Comparison of ENCODE assay signal across 10 mouse cellular contexts in genomic region chr4:57954580-57954979, GRCm38 (mm10). TPM values are rescaled to one million over a fixed set of nuclear protein-coding genes. Genes with fewer than 3 reads are reported as not detected.
DNase-seq lines count a peak whose midpoint lies in the region; ATAC-seq lines count a peak whose summit lies in the region.
"Had no signal": no experiment of that assay in that cellular context is flagged by ENCODE, and none has a peak within 500 bp of the region (broad histone marks: within the 10 kb centered on the region; RNA-seq: fewer than 3 reads in every experiment).

No protein-coding gene starts in this region.

- 0 out of 2 replicates have a peak, but pooled peaks cover 4% of the 10 kb centered on the region for H3K9me3 ChIP-seq in neural tube, embryonic 11.5 days (ENCODE audit: control insufficient read depth, low read length)
- no peaks in the 10 kb centered on the region for H3K9me3 ChIP-seq in liver, embryonic 15.5 days (replicated peaks)

- H3K4me2 ChIP-seq in neural tube, embryonic 11.5 days (ENCODE audit: low read depth) = peak overlapping the region; percentile 46
- peak overlapping the region; percentile 93 for H3K4me2 ChIP-seq in liver, embryonic 15.5 days

- intact Hi-C loops in left cerebral cortex, postnatal 36 days (cut with DNase I) = loop anchor here (10.0 kb wide), 1 partner anchor 120 kb away; no protein-coding TSS in a partner anchor

- ATAC-seq in neural tube, embryonic 11.5 days (ENCODE audit: insufficient read depth, low FRiP score, low TSS enrichment) = no peak
- ATAC-seq in liver, embryonic 15.5 days (ENCODE audit: insufficient read depth) = no peak

- no peak overlapping the region for H3K27ac ChIP-seq in neural tube, embryonic 11.5 days (ENCODE audit: low read depth, low read length)
- peak overlapping the region; percentile 98; the same call in 1 of the 2 replicates for H3K27ac ChIP-seq in liver, embryonic 15.5 days (replicated peaks)

- H3K36me3 ChIP-seq in neural tube, embryonic 11.5 days (ENCODE audit: control insufficient read depth, insufficient read depth, low read length) = peaks cover 17% of the 10 kb centered on the region
- peaks cover 37% of the 10 kb centered on the region for H3K36me3 ChIP-seq in liver, embryonic 15.5 days (replicated peaks)

- H3K4me3 ChIP-seq in neural tube, embryonic 11.5 days (ENCODE audit: low read depth, low read length) = peak overlapping the region; percentile 81; the same call in 1 of the 2 replicates
- H3K4me3 ChIP-seq in liver, embryonic 15.5 days (replicated peaks) = peak overlapping the region; percentile 88

- peak; percentile 21 for DNase-seq in cerebellum, adult 9-10 months
- DNase-seq in cerebellum, postnatal 4 days (ENCODE audit: low spot score in 2 of 2) = no peak
- no peak for DNase-seq in neural tube, embryonic 11.5 days (ENCODE audit: low spot score)
- no peak for DNase-seq in neural tube, embryonic 10.5 days (ENCODE audit: extremely low spot score, low spot score)
- no peak for DNase-seq in B cell, adult 2 months
- DNase-seq in left cerebral cortex, postnatal 36 days (ENCODE audit: low spot score in 2 of 2) = no peak
- DNase-seq in frontal cortex, adult 2 months (ENCODE audit: extremely low spot score in 1 of 2, low spot score in 1 of 2) = no peak
- DNase-seq: lung, postnatal 10 days; thymus, postnatal 14 days had no signal

- 86% methylated on average over 6 of the region's 6 CpGs for WGBS in neural tube, embryonic 11.5 days
- 71% methylated on average over 6 of the region's 6 CpGs for WGBS in liver, embryonic 15.5 days (ENCODE audit: insufficient replicate concordance)

- H3K27me3 ChIP-seq in neural tube, embryonic 11.5 days (ENCODE audit: control insufficient read depth, insufficient read depth, low read length) = no peaks in the 10 kb centered on the region
- peaks cover 11% of the 10 kb centered on the region; the same call in 1 of the 2 replicates for H3K27me3 ChIP-seq in liver, embryonic 15.5 days

- H3K9ac ChIP-seq in neural tube, embryonic 11.5 days (ENCODE audit: low read length) = no peak overlapping the region
- peak overlapping the region; percentile 74; the same call in 1 of the 2 replicates for H3K9ac ChIP-seq in liver, embryonic 15.5 days

- peaks cover 7% of the 10 kb centered on the region; the same call in 1 of the 2 replicates for H3K4me1 ChIP-seq in neural tube, embryonic 11.5 days (ENCODE audit: control insufficient read depth, insufficient read depth, low read length)
- H3K4me1 ChIP-seq in liver, embryonic 15.5 days (replicated peaks) = peaks cover 52% of the 10 kb centered on the region

RNA-seq across cellular contexts. Expression of gene Txn1, which starts 1.6 kb away (rescaled TPM):
- 358 and 384 TPM in 2 replicates for polyA plus RNA-seq in neural tube, embryonic 11.5 days (2014; fragmentation: Nextera tagmentation; extraction: Ambion mirVana)
- 183 and 207 TPM in 2 replicates for polyA plus RNA-seq in liver, embryonic 15.5 days (2015; fragmentation: Nextera tagmentation; extraction: Ambion mirVana)
- total RNA-seq in left cerebral cortex, postnatal 36 days (2021) = 100 to 1,000 TPM in 1 of 2 experiments, 10 to 100 TPM in 1; 97.6 to 113 TPM
- polyA plus RNA-seq in frontal cortex, adult 2 months (2012; rRNA removed) = 108 and 118 TPM in 2 replicates

RNA-seq across cellular contexts. Expression of gene D630039A03Rik, which starts 38.5 kb away (rescaled TPM):
- 0.43 and 0.65 TPM in 2 replicates for polyA plus RNA-seq in neural tube, embryonic 11.5 days (2014; fragmentation: Nextera tagmentation; extraction: Ambion mirVana)
- polyA plus RNA-seq in liver, embryonic 15.5 days (2015; fragmentation: Nextera tagmentation; extraction: Ambion mirVana) = 0.13 and 0.28 TPM in 2 replicates
- under 1 TPM; 0.15 to 0.18 TPM for total RNA-seq in left cerebral cortex, postnatal 36 days (2021)
- polyA plus RNA-seq in frontal cortex, adult 2 months (2012; rRNA removed) = 0.32 and 0.38 TPM in 2 replicates

RNA-seq across cellular contexts. Expression of gene Txndc8, which starts 54.3 kb away (rescaled TPM):
- polyA plus RNA-seq in neural tube, embryonic 11.5 days (2014; fragmentation: Nextera tagmentation; extraction: Ambion mirVana) = not detected in 2 replicates
- polyA plus RNA-seq in liver, embryonic 15.5 days (2015; fragmentation: Nextera tagmentation; extraction: Ambion mirVana) = not detected in 2 replicates
- total RNA-seq in left cerebral cortex, postnatal 36 days (2021) = not detected
- not detected in 2 replicates for polyA plus RNA-seq in frontal cortex, adult 2 months (2012; rRNA removed)
